Mouse (Mus musculus) E14TG2a.4 (cell line): ENCODE data around the gene Wdr61.

Experiments
- H3K27me3 ChIP-seq: 2 replicates; pipeline ENCODE4 v1.6.1; 2014; ENCODE audit warnings: low read length, control low read depth; ENCODE audit not compliant: insufficient read depth
- H3K36me3 ChIP-seq: 2 replicates; pipeline ENCODE4 v1.6.1; 2014; ENCODE audit warnings: low read length, control low read depth; ENCODE audit not compliant: insufficient read depth
- H3K4me1 ChIP-seq: replicated peaks from 2 replicates; pipeline ENCODE4 v1.6.1; 2014; ENCODE audit warnings: low read depth, low read length, control low read depth
- H3K4me3 ChIP-seq: replicated peaks from 2 replicates; pipeline ENCODE4 v1.5.1; 2014; ENCODE audit warnings: mild to moderate bottlenecking, low read length
- H3K9me3 ChIP-seq: 2 replicates; pipeline ENCODE4 v1.6.1; 2014; ENCODE audit warnings: low read length, control low read depth
- CTCF ChIP-seq: conservative IDR thresholded peaks from 2 replicates; pipeline ENCODE4 v1.5.1; 2014; ENCODE audit warnings: low read length
- NANOG ChIP-seq: IDR thresholded peaks from 2 replicates; pipeline ENCODE4 v1.6.1; 2014; ENCODE audit warnings: borderline replicate concordance, low read length, mixed read lengths
- POU5F1 ChIP-seq: IDR thresholded peaks from 2 replicates; pipeline ENCODE4 v1.6.1; 2014; ENCODE audit warnings: low read length, borderline replicate concordance

Wdr61 gene

GRCm38 (mm10) chr9:54733921-54734638 is at the start of gene Wdr61:
Gene Wdr61, minus strand, starts transcription at chr9:54734519.
- TF ChIP-seq NANOG: no peak
- no peak for TF ChIP-seq POU5F1
- TF ChIP-seq CTCF: no peak
- peak within 1 kb of the TSS; percentile 95 for H3K4me3 ChIP-seq

GRCm38 (mm10) chr9:54784003-54784402 is 49.7 kb upstream of the Wdr61 start:
- Histone ChIP-seq H3K4me3 (no peak overlapping the region), H3K36me3 (no peaks in the 10 kb centered on the region), H3K4me1 (peaks cover 16% of the 10 kb centered on the region), H3K27me3 (peaks cover 23% of the 10 kb centered on the region), H3K9me3 (no peaks in the 10 kb centered on the region)
- TF ChIP-seq POU5F1: no peak

More at GRCm38 (mm10) chr9:54733921-54734638, at the start of gene Wdr61:
- peaks cover 25% of the 10 kb centered on the region for H3K4me1 ChIP-seq
- no peaks in the 10 kb centered on the region for H3K27me3 ChIP-seq
- no peaks in the 10 kb centered on the region for H3K9me3 ChIP-seq
- peaks cover 24% of the 10 kb centered on the region for H3K36me3 ChIP-seq

DNA sequence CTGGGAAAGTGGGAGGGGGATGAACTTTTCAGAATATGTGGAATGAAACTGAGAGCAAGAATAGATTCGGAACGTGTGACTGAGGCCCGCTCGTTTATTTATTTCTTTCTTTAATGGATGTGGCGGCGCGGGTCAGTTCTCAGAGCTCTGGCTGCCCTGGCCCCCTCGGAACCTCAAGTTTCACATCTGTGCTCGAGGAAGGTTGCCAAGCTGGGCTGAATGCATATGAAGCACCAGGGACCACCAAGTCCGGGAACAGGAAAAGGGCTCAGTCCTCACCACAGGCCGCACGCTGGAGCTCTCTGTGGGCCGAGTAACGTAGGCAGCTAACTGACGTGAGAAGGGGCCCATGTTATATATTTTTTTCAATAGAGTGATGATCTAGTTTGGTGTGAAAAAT is 48.2 kb upstream of the Wdr61 start:
- Histone ChIP-seq H3K4me3 (no peak overlapping the region), H3K9me3 (no peaks in the 10 kb centered on the region), H3K27me3 (peaks cover 31% of the 10 kb centered on the region), H3K36me3 (no peaks in the 10 kb centered on the region), H3K4me1 (peaks cover 20% of the 10 kb centered on the region)
- TF ChIP-seq NANOG (no peak), CTCF (no peak), POU5F1 (no peak)

- peaks cover 10% of the 10 kb centered on the region for H3K4me1 ChIP-seq
- H3K27me3 ChIP-seq: peaks cover 40% of the 10 kb centered on the region
- no peaks in the 10 kb centered on the region for H3K9me3 ChIP-seq
- H3K36me3 ChIP-seq: no peaks in the 10 kb centered on the region
- TF ChIP-seq NANOG (no peak), POU5F1 (no peak), CTCF (no peak)
- H3K4me3 ChIP-seq: no peak overlapping the region
Measured at GRCm38 (mm10) chr9:54779280-54779679, 45.0 kb upstream of the Wdr61 start.

- Histone ChIP-seq H3K4me3 (no peak overlapping the region), H3K4me1 (peaks cover 22% of the 10 kb centered on the region), H3K36me3 (no peaks in the 10 kb centered on the region), H3K9me3 (no peaks in the 10 kb centered on the region), H3K27me3 (peaks cover 47% of the 10 kb centered on the region)
- TF ChIP-seq NANOG (no peak), POU5F1 (no peak), CTCF (no peak)
Measured at GRCm38 (mm10) chr9:54776451-54776982, 42.2 kb upstream of the Wdr61 start.

DNA sequence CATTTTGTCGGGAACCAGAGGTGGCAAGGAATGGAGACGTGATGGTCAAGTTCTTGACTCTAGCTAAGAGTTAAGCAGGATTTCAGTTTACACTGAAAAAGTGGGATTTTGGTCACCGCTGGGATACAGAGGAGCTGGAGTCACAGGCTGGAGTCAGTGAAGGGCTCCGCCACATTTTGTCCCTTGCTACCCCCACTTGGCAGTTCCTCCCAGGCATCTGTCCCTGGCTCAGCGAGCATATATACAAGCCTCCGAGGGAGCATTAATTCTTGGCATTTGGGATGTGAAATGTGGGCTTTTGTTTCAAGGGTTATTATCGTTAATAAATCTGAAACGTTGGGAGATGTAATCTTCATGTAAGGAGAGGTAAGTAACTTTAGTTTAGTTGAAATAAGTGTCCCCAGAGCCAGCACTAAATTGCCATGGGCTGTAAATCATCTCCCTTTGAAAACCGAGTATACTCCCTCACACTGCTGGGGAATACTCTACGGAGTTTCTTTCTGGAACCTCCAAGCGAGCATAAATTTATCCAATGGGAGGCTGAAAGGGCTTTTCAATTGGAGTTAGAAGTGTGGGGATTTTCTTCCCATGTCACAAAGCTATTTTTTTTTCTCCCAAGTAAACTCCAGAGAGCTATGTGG is 35.9 kb upstream of the Wdr61 start:
- peaks cover 75% of the 10 kb centered on the region for H3K27me3 ChIP-seq
- H3K9me3 ChIP-seq: no peaks in the 10 kb centered on the region
- H3K4me1 ChIP-seq: peaks cover 26% of the 10 kb centered on the region
- no peak overlapping the region for H3K4me3 ChIP-seq
- TF ChIP-seq POU5F1 (no peak), NANOG (no peak), CTCF (no peak)
- H3K36me3 ChIP-seq: no peaks in the 10 kb centered on the region

- no peaks in the 10 kb centered on the region for H3K9me3 ChIP-seq
- H3K4me1 ChIP-seq: peaks cover 30% of the 10 kb centered on the region
- TF ChIP-seq POU5F1 (no peak), NANOG (no peak), CTCF (no peak)
- H3K36me3 ChIP-seq: no peaks in the 10 kb centered on the region
- peaks cover 98% of the 10 kb centered on the region for H3K27me3 ChIP-seq
- peak overlapping the region; percentile 78 for H3K4me3 ChIP-seq
Measured at GRCm38 (mm10) chr9:54765336-54766085, 31.2 kb upstream of the Wdr61 start.

DNA sequence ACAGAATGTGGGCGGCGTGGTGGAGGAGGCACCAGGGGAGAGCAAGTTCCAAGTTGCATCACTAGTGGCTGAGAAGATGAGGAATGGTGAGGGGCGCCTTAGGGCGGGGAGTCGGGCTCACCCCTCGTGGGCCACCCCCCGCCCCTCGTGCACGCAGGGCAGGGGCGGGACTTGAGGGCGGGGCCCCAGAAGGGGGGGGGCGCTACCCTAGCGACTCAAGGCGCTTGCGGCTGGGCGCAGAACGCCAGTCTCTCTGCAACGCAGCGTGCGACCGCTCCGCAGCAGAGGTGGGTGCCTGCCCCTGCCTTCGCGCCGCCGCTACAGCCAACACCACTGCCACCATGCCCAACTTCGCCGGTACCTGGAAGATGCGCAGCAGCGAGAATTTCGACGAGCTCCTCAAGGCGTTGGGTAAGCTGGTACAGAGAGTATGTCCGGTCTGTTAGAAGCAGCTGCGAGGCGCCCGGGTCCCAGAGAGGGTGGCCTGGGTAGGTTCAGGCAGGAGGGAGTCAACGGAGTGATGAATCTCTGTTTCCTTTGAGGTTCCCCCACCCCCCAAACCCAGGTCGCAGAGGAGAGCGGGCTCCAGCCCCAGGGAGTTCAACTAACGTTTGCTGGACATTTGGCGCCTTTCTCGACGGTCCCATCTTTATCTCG is 30.4 kb upstream of the Wdr61 start, which contains the start of gene Crabp1:
Crabp1 (plus strand) TSS at position 188 of the 657 bp plus-strand sequence.
- Histone ChIP-seq H3K9me3 (no peaks in the 10 kb centered on the region), H3K36me3 (no peaks in the 10 kb centered on the region), H3K4me3 (peak within 1 kb of the TSS; percentile 78), H3K4me1 (peaks cover 25% of the 10 kb centered on the region), H3K27me3 (peaks cover 96% of the 10 kb centered on the region)
- TF ChIP-seq CTCF: no peak
- no peak for TF ChIP-seq NANOG
- no peak for TF ChIP-seq POU5F1
